Mouse (Mus musculus): Measurements from ENCODE around the gene Lbp. TPM values are rescaled to one million over a fixed set of nuclear protein-coding genes. Genes with fewer than 3 reads are reported as not detected.

Gene Lbp
- total and polyA plus RNA-seq, 2 experiments from 2014 or later, result 12.8 to 14.0 TPM

DNA sequence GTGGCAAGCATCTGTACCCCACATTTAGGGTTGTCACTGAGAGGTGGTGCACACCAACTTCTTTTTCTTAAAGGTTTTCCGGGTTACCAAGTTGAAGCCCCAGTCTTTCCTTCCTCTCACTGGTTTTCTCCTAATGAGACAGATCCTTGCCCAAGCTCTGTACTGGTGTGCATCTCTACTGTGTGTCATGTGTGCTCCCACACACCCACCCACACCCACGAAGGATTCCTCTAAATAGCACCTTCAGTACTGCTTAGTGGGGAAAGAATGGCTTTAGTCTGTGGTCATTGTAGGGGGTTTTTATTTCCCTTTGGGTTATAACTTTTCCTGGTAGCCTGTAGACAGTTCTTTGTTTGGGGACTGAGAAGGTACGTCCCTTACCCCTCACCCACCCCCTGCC is 41.4 kb upstream of the Lbp start:
- Histone ChIP-seq H3K4me2 (ENCODE audit: low read depth, low read length) (no peak overlapping the region), H3K27me3 (ENCODE audit: control insufficient read depth, insufficient read depth, low read length) (no peaks in the 10 kb centered on the region), H3K27ac (ENCODE audit: low read depth) (no peak overlapping the region), H3K4me3 (ENCODE audit: low read depth, low read length) (no peak overlapping the region), H3K9ac (replicated peaks; ENCODE audit: low read depth, low read length) (no peak overlapping the region), H3K4me1 (ENCODE audit: control insufficient read depth, insufficient read depth) (no peaks in the 10 kb centered on the region), H3K36me3 (replicated peaks; ENCODE audit: control insufficient read depth, insufficient read depth, low read length) (no peaks in the 10 kb centered on the region), H3K9me3 (replicated peaks; ENCODE audit: control insufficient read depth, low read length) (no peaks in the 10 kb centered on the region)
- TF ChIP-seq EP300 (IDR thresholded peaks at IDR 0.05; ENCODE audit: low read depth) (no peak), CTCF (IDR thresholded peaks at IDR 0.05; ENCODE audit: low read depth) (no peak)
- no peak for DNase-seq (ENCODE audit: low spot score)
- ATAC-seq (ENCODE audit: insufficient read depth, low read depth), result no peak
- 83% methylated on average over 3 of the region's 3 CpGs for WGBS

GRCm38 (mm10) chr2:158270017-158270416 is 36.3 kb upstream of the Lbp start:
- DNase-seq (ENCODE audit: low spot score), result no peak
- 80% methylated on average over 8 of the region's 8 CpGs for WGBS

GRCm38 (mm10) chr2:158273646-158274045 is 32.6 kb upstream of the Lbp start:
- DNase-seq (ENCODE audit: low spot score) (no peak), ATAC-seq (ENCODE audit: insufficient read depth, low read depth) (no peak)
- H3K27ac ChIP-seq (ENCODE audit: low read depth), result no peak overlapping the region
- 25% methylated on average over 2 of the region's 2 CpGs for WGBS
- no peak overlapping the region for H3K4me3 ChIP-seq (ENCODE audit: low read depth, low read length)
- H3K36me3 ChIP-seq (replicated peaks; ENCODE audit: control insufficient read depth, insufficient read depth, low read length), result no peaks in the 10 kb centered on the region
- H3K4me1 ChIP-seq (ENCODE audit: control insufficient read depth, insufficient read depth), result no peaks in the 10 kb centered on the region
- H3K27me3 ChIP-seq (ENCODE audit: control insufficient read depth, insufficient read depth, low read length), result no peaks in the 10 kb centered on the region
- H3K9me3 ChIP-seq (replicated peaks; ENCODE audit: control insufficient read depth, low read length), result no peaks in the 10 kb centered on the region
- H3K9ac ChIP-seq (replicated peaks; ENCODE audit: low read depth, low read length), result no peak overlapping the region
- TF ChIP-seq CTCF (IDR thresholded peaks at IDR 0.05; ENCODE audit: low read depth) (no peak), EP300 (IDR thresholded peaks at IDR 0.05; ENCODE audit: low read depth) (no peak)
- no peak overlapping the region for H3K4me2 ChIP-seq (ENCODE audit: low read depth, low read length)

More at GRCm38 (mm10) chr2:158270017-158270416, 36.3 kb upstream of the Lbp start:
- no peaks in the 10 kb centered on the region for H3K36me3 ChIP-seq (replicated peaks; ENCODE audit: control insufficient read depth, insufficient read depth, low read length)
- H3K4me1 ChIP-seq (ENCODE audit: control insufficient read depth, insufficient read depth), result no peaks in the 10 kb centered on the region
- no peaks in the 10 kb centered on the region for H3K9me3 ChIP-seq (replicated peaks; ENCODE audit: control insufficient read depth, low read length)
- no peak for ATAC-seq (ENCODE audit: insufficient read depth, low read depth)
- no peak for TF ChIP-seq CTCF (IDR thresholded peaks at IDR 0.05; ENCODE audit: low read depth)
- no peak for TF ChIP-seq EP300 (IDR thresholded peaks at IDR 0.05; ENCODE audit: low read depth)
- H3K27me3 ChIP-seq (ENCODE audit: control insufficient read depth, insufficient read depth, low read length), result no peaks in the 10 kb centered on the region
- H3K4me2 ChIP-seq (ENCODE audit: low read depth, low read length), result no peak overlapping the region
- no peak overlapping the region for H3K27ac ChIP-seq (ENCODE audit: low read depth)
- H3K9ac ChIP-seq (replicated peaks; ENCODE audit: low read depth, low read length), result no peak overlapping the region
- H3K4me3 ChIP-seq (ENCODE audit: low read depth, low read length), result no peak overlapping the region

DNA sequence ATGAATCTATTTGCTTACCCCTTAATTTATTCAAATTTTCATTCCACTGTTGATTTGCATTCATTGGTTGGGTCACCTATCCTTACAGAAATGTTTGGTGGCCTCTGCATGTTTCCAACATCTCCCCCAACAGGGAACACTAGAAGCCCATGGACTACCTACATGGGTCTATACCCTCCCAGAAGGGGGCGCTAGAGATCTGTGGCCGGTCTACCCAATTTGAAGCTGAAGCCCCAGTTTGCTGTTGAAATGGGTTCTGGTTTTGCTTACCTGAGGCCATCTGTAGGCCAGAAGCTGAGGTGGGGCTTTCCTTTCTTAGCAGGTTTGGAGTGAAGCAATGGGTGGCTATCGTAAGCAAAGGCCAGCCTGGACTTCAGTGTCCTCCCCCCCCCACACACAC is 30.9 kb upstream of the Lbp start:
- TF ChIP-seq EP300 (IDR thresholded peaks at IDR 0.05; ENCODE audit: low read depth) (no peak), CTCF (IDR thresholded peaks at IDR 0.05; ENCODE audit: low read depth) (no peak)
- H3K27me3 ChIP-seq (ENCODE audit: control insufficient read depth, insufficient read depth, low read length), result no peaks in the 10 kb centered on the region
- 85% methylated on average over 3 of the region's 3 CpGs for WGBS

DNA sequence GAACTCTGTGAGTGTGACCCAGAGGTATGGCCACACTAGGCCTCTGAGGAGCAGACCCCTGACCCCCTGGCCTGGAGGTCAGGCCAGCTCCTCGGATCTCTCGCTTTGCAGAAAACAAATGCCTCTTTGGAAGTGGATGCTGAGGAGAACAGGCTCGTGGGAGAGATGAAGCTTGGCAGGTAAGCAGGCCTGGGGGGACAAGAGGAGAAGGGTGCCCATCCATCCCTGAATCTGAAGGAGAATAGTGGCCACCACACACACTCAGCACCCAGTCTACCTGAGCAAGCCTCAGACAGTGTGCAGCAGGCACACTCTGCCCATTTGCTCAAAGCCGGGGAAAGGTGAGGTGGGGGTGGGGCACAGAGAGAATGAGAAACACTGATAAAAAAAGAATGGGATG is 30.5 kb upstream of the Lbp start:
- Histone ChIP-seq H3K9me3 (replicated peaks; ENCODE audit: control insufficient read depth, low read length) (no peaks in the 10 kb centered on the region), H3K27ac (ENCODE audit: low read depth) (no peak overlapping the region), H3K9ac (replicated peaks; ENCODE audit: low read depth, low read length) (no peak overlapping the region), H3K4me2 (ENCODE audit: low read depth, low read length) (no peak overlapping the region), H3K4me1 (ENCODE audit: control insufficient read depth, insufficient read depth) (no peaks in the 10 kb centered on the region), H3K27me3 (ENCODE audit: control insufficient read depth, insufficient read depth, low read length) (no peaks in the 10 kb centered on the region), H3K4me3 (ENCODE audit: low read depth, low read length) (no peak overlapping the region), H3K36me3 (replicated peaks; ENCODE audit: control insufficient read depth, insufficient read depth, low read length) (no peaks in the 10 kb centered on the region)
- TF ChIP-seq EP300 (IDR thresholded peaks at IDR 0.05; ENCODE audit: low read depth) (no peak), CTCF (IDR thresholded peaks at IDR 0.05; ENCODE audit: low read depth) (no peak)
- 81% methylated on average over 4 of the region's 4 CpGs for WGBS
- ATAC-seq (ENCODE audit: insufficient read depth, low read depth) (no peak), DNase-seq (ENCODE audit: low spot score) (no peak)

More for the DNA sequence above, 30.9 kb upstream of the Lbp start:
- H3K4me1 ChIP-seq (ENCODE audit: control insufficient read depth, insufficient read depth), result no peaks in the 10 kb centered on the region
- no peak overlapping the region for H3K4me3 ChIP-seq (ENCODE audit: low read depth, low read length)
- no peak overlapping the region for H3K9ac ChIP-seq (replicated peaks; ENCODE audit: low read depth, low read length)
- H3K36me3 ChIP-seq (replicated peaks; ENCODE audit: control insufficient read depth, insufficient read depth, low read length), result no peaks in the 10 kb centered on the region
- no peak overlapping the region for H3K27ac ChIP-seq (ENCODE audit: low read depth)
- H3K4me2 ChIP-seq (ENCODE audit: low read depth, low read length), result no peak overlapping the region
- ATAC-seq (ENCODE audit: insufficient read depth, low read depth) (no peak), DNase-seq (ENCODE audit: low spot score) (no peak)
- no peaks in the 10 kb centered on the region for H3K9me3 ChIP-seq (replicated peaks; ENCODE audit: control insufficient read depth, low read length)

GRCm38 (mm10) chr2:158276451-158276850 is 29.8 kb upstream of the Lbp start:
- no peaks in the 10 kb centered on the region for H3K36me3 ChIP-seq (replicated peaks; ENCODE audit: control insufficient read depth, insufficient read depth, low read length)
- WGBS, result 56% methylated on average over 6 of the region's 6 CpGs
- TF ChIP-seq EP300 (IDR thresholded peaks at IDR 0.05; ENCODE audit: low read depth), result no peak
- TF ChIP-seq CTCF (IDR thresholded peaks at IDR 0.05; ENCODE audit: low read depth), result no peak
- no peak overlapping the region for H3K4me2 ChIP-seq (ENCODE audit: low read depth, low read length)
- no peak for DNase-seq (ENCODE audit: low spot score)
- ATAC-seq (ENCODE audit: insufficient read depth, low read depth), result no peak
- H3K9me3 ChIP-seq (replicated peaks; ENCODE audit: control insufficient read depth, low read length), result no peaks in the 10 kb centered on the region
- no peak overlapping the region for H3K4me3 ChIP-seq (ENCODE audit: low read depth, low read length)
- H3K9ac ChIP-seq (replicated peaks; ENCODE audit: low read depth, low read length), result no peak overlapping the region
- H3K27ac ChIP-seq (ENCODE audit: low read depth), result no peak overlapping the region
- H3K4me1 ChIP-seq (ENCODE audit: control insufficient read depth, insufficient read depth), result no peaks in the 10 kb centered on the region
- H3K27me3 ChIP-seq (ENCODE audit: control insufficient read depth, insufficient read depth, low read length), result no peaks in the 10 kb centered on the region
